Mouse (Mus musculus) embryonic facial prominence, embryonic 11.5 days (tissue): Measurements from ENCODE around the gene Endod1. TPM values are rescaled to one million over a fixed set of nuclear protein-coding genes. Genes with fewer than 3 reads are reported as not detected.
A peak's percentile ranks its signal among the peaks of the same experiment; 100 is the strongest.

Experiments
- ATAC-seq: fragments of 200-750 bp; cut with Nextera tagmentation; replicated peaks from 2 replicates; pipeline ENCODE4 v1.8.0; 2017; ENCODE audit warnings: low read depth; ENCODE audit not compliant: insufficient number of reproducible peaks, low FRiP score, low TSS enrichment
- DNase-seq: peaks from one replicate; pipeline ENCODE4 v3.0.0-alpha.2; 2015; ENCODE audit warnings: low spot score
- H3K27ac ChIP-seq: fragments of 300-500 bp; sonication (generic); replicated peaks from 2 replicates; pipeline ENCODE4 v1.5.1; 2014; ENCODE audit warnings: mild to moderate bottlenecking, low read depth, low read length, control low read depth
- H3K27me3 ChIP-seq: fragments of 300-500 bp; sonication (generic); 2 replicates; pipeline ENCODE4 v1.6.1; 2014; ENCODE audit warnings: mild to moderate bottlenecking, low read length, moderate library complexity, mixed read lengths; ENCODE audit not compliant: control insufficient read depth, insufficient read depth
- H3K36me3 ChIP-seq: fragments of 300-500 bp; sonication (generic); replicated peaks from 2 replicates; pipeline ENCODE4 v1.6.1; 2014; ENCODE audit warnings: low read depth, mild to moderate bottlenecking, low read length, moderate library complexity, mixed read lengths; ENCODE audit not compliant: control insufficient read depth, insufficient read depth
- H3K4me1 ChIP-seq: fragments of 300-500 bp; sonication (generic); 2 replicates; pipeline ENCODE4 v1.6.1; 2014; ENCODE audit warnings: low read length, mixed read lengths; ENCODE audit not compliant: control insufficient read depth, insufficient read depth
- H3K4me2 ChIP-seq: fragments of 300-500 bp; sonication (generic); 2 replicates; pipeline ENCODE4 v1.6.1; 2014; ENCODE audit warnings: low read depth, mild to moderate bottlenecking, control low read depth, low read length, moderate library complexity
- H3K4me3 ChIP-seq: fragments of 300-500 bp; sonication (generic); 2 replicates; pipeline ENCODE4 v1.5.1; 2014; ENCODE audit warnings: low read depth, low read length, control low read depth
- H3K9ac ChIP-seq: fragments of 300-500 bp; sonication (generic); replicated peaks from 2 replicates; pipeline ENCODE4 v1.6.1; 2014; ENCODE audit warnings: mild to moderate bottlenecking, control low read depth, low read length
- H3K9me3 ChIP-seq: fragments of 300-500 bp; sonication (generic); replicated peaks from 2 replicates; pipeline ENCODE4 v1.6.1; 2016; ENCODE audit warnings: mild to moderate bottlenecking, low read length, inconsistent platforms, mixed read lengths; ENCODE audit not compliant: control insufficient read depth
- WGBS: fragments of 180-500 bp; shearing (Covaris S2); extraction: QIAGEN DNeasy Blood & Tissue Kit; methylation state at CpG from one replicate; pipeline ENCODE4 v1.1.7; 2014; 5-methylcytosine and 5-hydroxymethylcytosine counted together
- polyA plus RNA-seq: library from polyadenylated mRNA; unstranded; fragments of >200 nt; fragmentation: Nextera tagmentation; extraction: Ambion mirVana; gene quantifications from 2 replicates; pipeline ENCODE4 v1.2.1, GENCODE M21; 2014

The Endod1 gene
- polyA plus RNA-seq, 1 experiment from 2014 or later, result 10.5 TPM

DNA sequence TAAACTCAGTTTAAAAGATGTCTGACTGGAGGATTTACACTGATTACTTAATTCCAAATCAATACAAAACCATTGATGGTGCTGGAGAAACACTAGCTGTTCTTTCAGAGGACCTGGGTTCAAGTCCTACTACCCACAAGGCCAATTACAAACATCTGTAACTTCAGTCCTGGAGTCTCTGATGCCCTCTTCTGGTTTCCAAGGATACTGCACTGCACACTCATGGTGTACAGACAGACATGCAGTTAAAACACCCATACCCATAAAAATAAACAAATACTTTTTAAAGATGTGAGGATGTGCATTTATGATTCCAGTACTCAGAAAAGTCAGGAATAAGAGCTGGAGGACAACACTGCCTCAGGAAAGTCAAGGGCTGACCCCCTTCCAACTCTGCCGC is 6.7 kb upstream of the Endod1 start:
- ATAC-seq, result no peak
- WGBS, result 89% methylated on average over 1 of the region's 1 CpGs
- Histone ChIP-seq H3K36me3 (no peaks in the 10 kb centered on the region), H3K9me3 (no peaks in the 10 kb centered on the region), H3K4me2 (no peak overlapping the region), H3K27ac (no peak overlapping the region), H3K27me3 (no peaks in the 10 kb centered on the region), H3K4me3 (no peak overlapping the region), H3K9ac (no peak overlapping the region), H3K4me1 (no peaks in the 10 kb centered on the region)
- no peak for DNase-seq

- Histone ChIP-seq H3K27ac (no peak overlapping the region), H3K4me1 (no peaks in the 10 kb centered on the region), H3K36me3 (no peaks in the 10 kb centered on the region), H3K9ac (no peak overlapping the region), H3K9me3 (no peaks in the 10 kb centered on the region), H3K4me3 (no peak overlapping the region), H3K27me3 (no peaks in the 10 kb centered on the region), H3K4me2 (no peak overlapping the region)
- no peak for ATAC-seq
- 67% methylated on average over 8 of the region's 9 CpGs for WGBS
- DNase-seq, result no peak
Measured at GRCm38 (mm10) chr9:14386831-14387230, 5.5 kb upstream of the Endod1 start.

- Histone ChIP-seq H3K27ac (no peak overlapping the region), H3K4me2 (no peak overlapping the region), H3K9ac (no peak overlapping the region), H3K4me1 (no peaks in the 10 kb centered on the region), H3K27me3 (no peaks in the 10 kb centered on the region), H3K9me3 (no peaks in the 10 kb centered on the region), H3K36me3 (no peaks in the 10 kb centered on the region), H3K4me3 (no peak overlapping the region)
- 85% methylated on average over 8 of the region's 8 CpGs for WGBS
- DNase-seq (no peak), ATAC-seq (no peak)
Measured at GRCm38 (mm10) chr9:14385665-14386064, 4.4 kb upstream of the Endod1 start.

DNA sequence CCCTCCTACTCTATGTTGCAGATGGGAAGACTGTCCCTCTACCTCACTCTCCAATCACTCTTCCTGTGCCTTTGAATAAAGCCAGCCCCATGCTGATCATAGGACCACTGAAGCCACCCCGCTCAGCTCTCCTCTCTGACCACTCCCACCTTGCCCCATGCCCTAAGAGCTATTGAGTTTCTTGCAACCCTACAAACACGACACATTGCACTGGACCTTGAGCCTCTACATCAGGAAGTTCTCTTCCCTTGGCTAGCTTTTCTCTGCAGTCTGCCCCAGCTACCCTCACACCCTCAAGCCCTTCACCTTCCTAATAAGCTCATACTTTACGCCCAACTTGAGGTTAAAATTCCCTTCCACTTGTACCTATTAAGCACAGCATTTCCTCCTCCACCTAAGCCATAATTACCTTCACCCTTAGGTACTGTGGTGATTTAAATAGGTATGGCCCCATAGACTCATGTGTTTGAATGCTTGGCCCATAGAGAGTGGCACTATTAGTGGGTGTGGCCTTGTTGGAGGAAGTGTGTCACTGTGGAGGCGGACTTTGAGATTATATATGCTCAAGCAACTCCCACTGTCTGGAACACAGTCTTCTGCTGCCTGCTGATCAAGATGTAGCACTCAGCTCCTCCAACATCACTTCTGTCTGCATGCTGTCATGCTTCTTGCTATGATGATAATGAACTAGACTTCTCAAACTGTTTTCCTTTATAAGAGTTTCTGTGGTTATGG is 2.0 kb upstream of the Endod1 start:
- Histone ChIP-seq H3K4me3 (no peak overlapping the region), H3K36me3 (no peaks in the 10 kb centered on the region), H3K27me3 (no peaks in the 10 kb centered on the region), H3K4me2 (no peak overlapping the region), H3K4me1 (no peaks in the 10 kb centered on the region; the same call in 1 of the 2 replicates), H3K9me3 (no peaks in the 10 kb centered on the region), H3K9ac (no peak overlapping the region), H3K27ac (no peak overlapping the region)
- ATAC-seq, result no peak
- WGBS, result 77% methylated on average over 4 of the region's 4 CpGs
- DNase-seq, result no peak

- Histone ChIP-seq H3K4me1 (no peaks in the 10 kb centered on the region; the same call in 1 of the 2 replicates), H3K4me3 (no peak overlapping the region), H3K36me3 (no peaks in the 10 kb centered on the region), H3K27me3 (no peaks in the 10 kb centered on the region), H3K9me3 (no peaks in the 10 kb centered on the region), H3K27ac (no peak overlapping the region), H3K4me2 (no peak overlapping the region), H3K9ac (no peak overlapping the region)
- ATAC-seq (no peak), DNase-seq (no peak)
- 73% methylated on average over 5 of the region's 5 CpGs for WGBS
Measured at GRCm38 (mm10) chr9:14382256-14382791, 1.0 kb upstream of the Endod1 start.

- Histone ChIP-seq H3K9ac (peak overlapping the region; percentile 73), H3K27ac (0 out of 2 replicates have a peak overlapping the region, but pooled peaks have one; percentile 28), H3K4me1 (no peaks in the 10 kb centered on the region; the same call in 1 of the 2 replicates), H3K4me3 (peak overlapping the region; percentile 70), H3K27me3 (no peaks in the 10 kb centered on the region), H3K9me3 (no peaks in the 10 kb centered on the region), H3K4me2 (peak overlapping the region; percentile 97), H3K36me3 (no peaks in the 10 kb centered on the region)
- DNase-seq (peak; percentile 82), ATAC-seq (peak; percentile 94)
- WGBS, result 0% methylated on average over 61 of the region's 76 CpGs
Measured at GRCm38 (mm10) chr9:14380386-14381285, 671 bp downstream of the Endod1 start.

- WGBS, result 18% methylated on average over 8 of the region's 8 CpGs
- H3K27ac ChIP-seq, result no peak overlapping the region
- no peak for DNase-seq
- no peaks in the 10 kb centered on the region for H3K27me3 ChIP-seq
- no peaks in the 10 kb centered on the region for H3K9me3 ChIP-seq
- H3K9ac ChIP-seq, result peak overlapping the region; percentile 73
- H3K36me3 ChIP-seq, result no peaks in the 10 kb centered on the region
- H3K4me3 ChIP-seq, result peak overlapping the region; percentile 70
- peak overlapping the region; percentile 97 for H3K4me2 ChIP-seq
- no peak for ATAC-seq
- no peaks in the 10 kb centered on the region; the same call in 1 of the 2 replicates for H3K4me1 ChIP-seq
Measured at GRCm38 (mm10) chr9:14379769-14380385, 1.4 kb downstream of the Endod1 start.
